Mouse (Mus musculus) frontal cortex, postnatal 10 days (tissue): ENCODE results near the gene Myt1l.

Experiments
- DNase-seq, 2 experiments: peaks; one replicate each; pipeline ENCODE4 v3.0.0; 2022; ENCODE audit warnings: low spot score in 2 of 2, mixed read lengths in 1 of 2

The Myt1l gene

GRCm38 (mm10) chr12:29954464-29954863 is 426.3 kb downstream of the Myt1l start:
- no peak for DNase-seq

- DNase-seq: no peak
Measured at GRCm38 (mm10) chr12:29956969-29957368, 428.8 kb downstream of the Myt1l start.

DNA sequence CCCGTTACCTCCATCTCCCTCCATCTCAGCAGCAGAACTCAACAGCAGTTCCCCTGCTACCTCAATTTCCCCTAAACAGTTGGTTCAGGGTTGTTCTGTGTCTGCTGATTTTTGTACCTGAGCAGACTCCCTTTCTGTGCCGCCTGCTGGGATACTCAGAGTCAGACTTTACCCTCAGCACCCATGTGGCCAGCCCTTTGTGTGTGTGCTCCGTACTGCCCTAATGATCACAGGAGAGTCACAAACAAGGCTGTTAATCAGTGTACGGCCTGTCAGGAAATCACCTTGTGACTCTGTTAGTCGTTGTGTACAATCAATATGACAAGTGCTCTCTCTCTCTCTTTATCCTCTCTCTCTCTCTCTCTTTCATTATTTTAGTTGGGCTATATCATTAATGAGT is 430.5 kb downstream of the Myt1l start:
- DNase-seq: no peak

GRCm38 (mm10) chr12:29961041-29961440 is 432.9 kb downstream of the Myt1l start:
- no peak for DNase-seq

DNA sequence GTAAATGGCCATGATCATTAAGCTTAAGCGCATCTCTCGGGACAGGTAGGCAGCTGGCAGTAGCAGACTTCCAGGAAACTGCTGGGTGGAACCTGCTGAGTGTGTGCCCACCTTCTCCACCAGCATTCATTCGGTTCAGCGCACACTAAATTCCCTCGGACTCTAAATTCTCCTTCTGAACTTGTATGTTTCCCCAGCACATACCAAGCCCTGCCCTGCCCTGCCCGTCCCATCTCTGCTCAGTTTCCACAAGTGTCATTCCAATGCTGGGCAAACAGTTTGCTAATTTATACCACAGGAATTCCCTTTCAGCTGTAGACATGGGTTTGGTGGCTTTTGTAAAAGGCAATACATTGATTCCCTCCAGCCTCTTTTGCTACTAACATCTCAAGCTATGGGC is 436.8 kb downstream of the Myt1l start:
- no peak for DNase-seq

- DNase-seq: no peak
Measured at GRCm38 (mm10) chr12:29971795-29972464, 443.7 kb downstream of the Myt1l start.

GRCm38 (mm10) chr12:29972533-29972932 is 444.3 kb downstream of the Myt1l start:
- DNase-seq: no peak
